Mouse (Mus musculus): ENCODE data around the gene Dazl. TPM values are rescaled to one million over a fixed set of nuclear protein-coding genes. Genes with fewer than 3 reads are reported as not detected.

Dazl gene
- total RNA-seq (2021) = 1 to 10 TPM; 1.2 TPM

GRCm38 (mm10) chr17:50293241-50293731, at the start of gene Dazl:
Gene Dazl, minus strand, starts transcription at chr17:50293636.
- DNase-seq = peak; percentile 21

GRCm38 (mm10) chr17:50341850-50342544, 48.6 kb upstream of the Dazl start:
- intact Hi-C loops (cut with DNase I) = no loop called here
- DNase-seq = no peak

More at GRCm38 (mm10) chr17:50293241-50293731, at the start of gene Dazl:
- intact Hi-C loops (cut with DNase I) = loop anchor here (5.0 kb wide), 2 partner anchors 214 to 504 kb away; partner anchors contain the start of gene Plcl2

- intact Hi-C loops (cut with DNase I) = no loop called here
- no peak for DNase-seq
Observed at GRCm38 (mm10) chr17:50338901-50339300, 45.5 kb upstream of the Dazl start.

GRCm38 (mm10) chr17:50335776-50336175, 42.3 kb upstream of the Dazl start:
- intact Hi-C loops (cut with DNase I) = no loop called here

GRCm38 (mm10) chr17:50334694-50335093, 41.3 kb upstream of the Dazl start:
- no peak for DNase-seq
- intact Hi-C loops (cut with DNase I) = no loop called here

More at GRCm38 (mm10) chr17:50335776-50336175, 42.3 kb upstream of the Dazl start:
- DNase-seq = no peak

DNA sequence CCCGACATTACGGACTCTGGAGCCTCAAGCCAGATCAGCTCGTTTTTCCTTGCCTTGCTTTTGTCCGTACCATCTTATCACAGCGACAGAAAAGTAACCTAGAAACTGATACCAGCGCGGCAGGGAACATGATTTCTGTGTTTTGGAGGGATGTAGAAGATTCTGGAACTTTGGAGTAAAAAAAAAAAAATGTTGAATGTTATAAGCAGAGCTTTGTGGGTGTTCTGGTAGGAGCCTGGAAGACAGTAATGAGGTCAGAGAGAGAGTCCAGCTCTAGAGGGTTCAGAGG, 38.5 kb upstream of the Dazl start:
- intact Hi-C loops (cut with DNase I) = no loop called here
- no peak for DNase-seq

DNA sequence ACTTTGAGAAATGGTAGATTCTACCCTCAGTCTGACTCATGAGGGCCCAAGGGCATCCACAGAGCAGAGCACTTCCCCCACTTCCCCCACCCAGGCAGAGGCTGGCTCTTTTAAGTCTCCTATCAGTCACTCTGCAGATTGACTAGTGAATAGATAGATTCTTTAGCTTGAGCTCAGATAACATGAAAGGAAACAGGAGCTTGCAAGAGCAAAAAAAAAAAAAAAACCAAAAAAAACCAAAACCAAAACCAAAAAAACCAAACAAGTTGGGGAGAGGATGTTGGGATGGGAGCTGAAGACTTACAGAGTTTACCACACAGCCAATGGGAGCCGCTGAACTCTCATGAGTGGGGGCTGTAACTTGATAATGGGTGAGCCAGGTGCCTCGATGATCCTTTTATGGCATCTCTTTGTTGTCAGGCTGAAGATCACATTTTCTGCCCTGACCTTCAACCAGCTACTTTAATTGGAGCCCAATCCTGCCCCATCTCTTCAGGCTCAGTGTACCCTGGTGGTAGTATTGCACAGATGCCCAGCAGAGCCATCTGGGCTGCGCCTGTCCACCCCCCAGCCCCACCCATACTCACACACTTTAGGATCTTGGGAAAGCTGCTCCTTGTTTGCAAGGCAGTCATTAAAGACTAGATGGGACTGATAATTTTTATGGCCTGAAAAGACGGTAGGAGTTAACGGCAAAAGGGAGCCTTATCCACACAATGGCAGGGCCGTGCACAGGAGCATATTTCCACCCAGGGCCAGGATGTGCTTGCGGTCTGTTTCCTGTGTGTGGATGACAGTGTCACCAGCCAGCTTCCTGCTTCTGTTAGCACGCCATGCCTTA, 38.0 kb upstream of the Dazl start:
- intact Hi-C loops (cut with DNase I) = no loop called here
- no peak for DNase-seq

DNA sequence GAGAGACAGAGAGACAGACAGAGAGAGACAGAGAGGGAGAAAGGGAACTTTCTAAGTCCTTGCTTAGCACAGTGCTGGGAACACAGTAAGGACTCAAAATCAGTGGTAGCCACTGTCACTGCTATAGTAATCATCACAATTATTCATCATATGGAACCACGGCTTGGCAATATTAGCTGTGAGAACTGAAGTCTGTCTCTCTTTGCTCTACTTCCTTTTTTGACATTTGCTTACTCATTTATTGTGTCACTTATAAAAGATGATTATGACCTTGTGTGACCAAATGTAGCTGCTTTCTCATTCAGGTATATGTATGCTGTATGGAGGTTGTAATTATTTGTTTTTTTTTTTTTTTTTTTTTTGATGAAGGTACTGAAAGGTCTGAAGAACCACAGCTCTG, 36.8 kb upstream of the Dazl start:
- DNase-seq = no peak
- intact Hi-C loops (cut with DNase I) = no loop called here

- intact Hi-C loops (cut with DNase I) = no loop called here
- DNase-seq = no peak
Observed at GRCm38 (mm10) chr17:50324658-50325057, 31.2 kb upstream of the Dazl start.

DNA sequence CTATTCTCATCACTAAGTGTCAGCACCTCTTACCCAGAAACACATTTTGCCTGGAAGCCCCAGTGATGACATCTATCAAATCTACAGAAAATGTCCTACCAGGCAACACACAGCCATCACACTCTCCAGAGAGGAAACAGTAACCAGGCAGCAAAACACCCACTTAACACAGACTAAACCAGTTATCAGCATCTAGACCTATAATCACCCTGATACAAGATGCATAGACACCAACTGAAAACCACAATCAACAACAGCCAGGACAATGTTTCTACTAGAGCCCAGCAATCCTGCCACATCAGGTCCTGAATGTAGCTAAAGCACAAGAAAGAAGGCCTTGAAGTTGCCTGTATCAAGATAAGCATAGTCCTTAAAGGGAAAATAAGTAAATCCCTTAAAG, 25.4 kb upstream of the Dazl start:
- intact Hi-C loops (cut with DNase I) = no loop called here
- DNase-seq = no peak

DNA sequence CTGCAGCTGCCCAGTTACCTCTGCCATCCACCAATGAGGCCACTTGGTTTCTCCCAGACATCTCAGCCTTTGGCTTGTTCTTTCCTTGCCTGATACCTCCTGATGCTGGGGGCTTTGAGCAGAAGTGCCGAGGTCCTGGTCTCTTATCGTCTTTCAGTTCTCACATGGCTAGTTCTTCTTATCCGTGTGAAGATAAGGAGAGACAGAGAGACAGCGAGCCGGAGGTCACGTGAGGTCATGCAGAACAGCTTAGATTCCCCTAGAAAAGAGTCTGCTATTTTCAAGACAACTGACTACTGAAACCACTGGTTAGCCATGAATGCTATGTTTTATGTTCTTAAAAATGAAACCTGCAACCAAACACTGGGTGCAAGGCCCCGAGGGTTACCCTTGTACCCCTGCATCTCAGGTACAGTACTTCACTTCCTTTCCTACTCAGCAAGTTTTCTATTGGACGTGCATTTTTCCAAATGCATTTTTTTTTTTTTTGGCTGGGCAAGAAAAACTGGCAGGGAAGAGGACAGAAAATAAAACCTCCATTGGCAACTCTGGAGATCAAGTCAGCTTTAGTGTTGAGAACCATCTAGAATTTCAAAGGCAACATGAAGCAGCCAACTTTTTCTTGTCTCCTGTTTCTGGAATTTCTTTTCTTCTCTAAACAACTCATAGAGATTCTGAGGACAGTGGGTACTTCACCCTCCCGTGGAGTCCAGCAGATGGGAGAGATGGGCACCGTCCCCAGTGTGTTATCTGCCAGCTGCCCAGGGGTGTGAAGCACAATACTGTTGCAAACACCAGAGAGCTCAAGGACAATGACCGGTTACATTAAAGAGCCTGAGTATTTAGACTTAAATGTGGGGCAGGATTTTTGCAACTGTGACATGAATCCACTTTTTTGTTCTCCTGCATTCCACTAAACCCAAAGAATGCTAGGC, 23.0 kb upstream of the Dazl start:
- peak; percentile 59 for DNase-seq

DNA sequence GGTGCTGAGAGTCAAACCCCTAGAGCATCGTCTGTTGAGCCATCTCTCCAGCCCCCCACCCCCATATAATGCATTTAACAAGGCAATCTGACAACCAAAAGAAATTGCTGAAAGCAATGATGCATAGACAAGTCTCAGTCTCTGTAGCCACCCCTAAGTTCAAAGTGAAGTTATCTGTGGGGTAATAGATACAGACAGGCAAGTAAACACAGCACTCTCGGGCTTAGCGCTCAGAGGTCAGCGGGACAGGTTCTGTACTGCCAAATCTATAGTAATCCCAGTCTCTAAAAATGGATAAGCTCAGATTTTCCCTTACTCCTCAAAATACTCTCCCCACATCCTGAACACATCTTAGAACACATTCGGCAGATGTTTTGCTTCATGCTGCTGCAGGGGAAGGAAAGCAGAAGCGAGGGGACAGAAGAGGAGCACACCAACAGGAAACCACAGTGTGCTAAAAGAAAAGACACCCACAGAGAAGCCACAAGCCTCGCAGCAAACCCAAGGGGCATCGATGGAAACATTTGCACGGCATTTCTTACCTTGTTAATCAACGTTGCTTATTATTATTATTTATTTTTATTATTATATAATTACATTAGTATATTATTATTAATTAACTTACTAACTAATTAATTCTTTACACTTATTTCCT, 16.8 kb upstream of the Dazl start:
- intact Hi-C loops (cut with DNase I) = no loop called here
- DNase-seq = no peak

More for the DNA sequence above, 23.0 kb upstream of the Dazl start:
- intact Hi-C loops (cut with DNase I) = no loop called here

GRCm38 (mm10) chr17:50309512-50310072, 16.2 kb upstream of the Dazl start:
- no peak for DNase-seq
- intact Hi-C loops (cut with DNase I) = no loop called here

DNA sequence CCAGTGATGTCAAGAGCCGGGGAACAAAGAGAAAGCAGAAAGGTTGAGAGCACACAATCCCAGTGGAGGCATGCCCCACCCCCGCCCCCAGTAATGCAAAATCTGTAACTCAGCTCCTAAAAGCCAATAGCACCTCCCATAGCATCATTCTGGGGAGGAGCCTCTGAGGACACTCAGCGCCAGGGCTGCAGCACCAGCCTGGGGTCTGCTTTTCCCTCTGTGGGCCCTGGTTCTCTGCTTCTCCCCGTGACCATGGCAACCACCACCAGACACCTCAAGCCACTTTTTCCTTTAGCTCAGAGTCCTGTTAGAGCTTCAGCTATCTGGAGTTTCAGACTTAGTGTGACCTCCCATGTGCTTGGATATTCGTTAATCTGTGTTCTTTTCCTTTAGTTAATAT, 15.4 kb upstream of the Dazl start:
- intact Hi-C loops (cut with DNase I) = no loop called here
- DNase-seq = no peak

DNA sequence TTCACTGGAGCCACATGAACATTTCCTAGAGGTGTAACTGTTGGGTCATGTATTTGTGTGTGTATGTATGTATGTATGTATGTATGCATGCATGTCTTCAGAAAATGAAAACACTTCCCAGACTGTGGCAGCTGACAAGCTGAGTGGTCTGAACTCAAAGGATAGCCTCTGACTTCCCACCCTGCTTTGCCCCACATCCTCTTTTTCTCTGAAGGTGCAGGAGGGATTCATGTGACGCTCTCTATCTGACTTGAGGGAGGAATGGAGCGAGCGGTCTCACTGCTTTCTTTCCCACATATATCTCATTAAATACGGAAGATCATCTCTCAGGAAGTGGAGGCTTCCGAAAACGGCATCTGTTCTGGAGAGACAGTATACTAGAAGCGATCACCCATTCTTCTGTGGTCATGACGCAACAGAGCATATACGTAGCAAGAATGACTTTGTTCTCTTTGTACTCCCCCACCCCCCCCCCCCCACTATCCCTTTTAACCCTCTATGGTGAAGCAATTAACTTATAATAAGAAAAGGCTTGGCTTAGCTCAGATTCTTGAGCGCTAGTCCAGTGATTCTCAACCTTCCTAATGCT, 14.7 kb upstream of the Dazl start:
- intact Hi-C loops (cut with DNase I) = no loop called here
- DNase-seq = no peak

DNA sequence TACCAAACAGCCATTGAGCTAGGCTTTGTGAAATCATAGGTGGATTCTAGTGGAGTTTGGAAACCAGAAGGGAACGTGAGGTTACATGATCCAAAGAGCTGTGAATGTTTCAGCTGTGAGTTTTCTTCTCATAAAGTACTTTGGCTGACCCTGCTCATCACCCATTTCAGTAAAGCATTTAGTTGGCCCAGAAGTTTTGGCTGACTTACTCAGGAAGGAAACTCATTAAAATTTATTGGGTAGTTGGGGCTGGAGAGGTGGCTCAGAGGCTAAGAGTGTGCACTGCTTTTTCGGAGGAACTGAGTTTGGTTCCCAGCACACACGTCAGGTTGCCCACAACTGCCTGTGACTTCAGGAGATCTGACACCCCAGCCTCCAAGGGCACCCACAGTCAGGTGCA, 9.4 kb upstream of the Dazl start:
- DNase-seq = no peak
- intact Hi-C loops (cut with DNase I) = no loop called here

DNA sequence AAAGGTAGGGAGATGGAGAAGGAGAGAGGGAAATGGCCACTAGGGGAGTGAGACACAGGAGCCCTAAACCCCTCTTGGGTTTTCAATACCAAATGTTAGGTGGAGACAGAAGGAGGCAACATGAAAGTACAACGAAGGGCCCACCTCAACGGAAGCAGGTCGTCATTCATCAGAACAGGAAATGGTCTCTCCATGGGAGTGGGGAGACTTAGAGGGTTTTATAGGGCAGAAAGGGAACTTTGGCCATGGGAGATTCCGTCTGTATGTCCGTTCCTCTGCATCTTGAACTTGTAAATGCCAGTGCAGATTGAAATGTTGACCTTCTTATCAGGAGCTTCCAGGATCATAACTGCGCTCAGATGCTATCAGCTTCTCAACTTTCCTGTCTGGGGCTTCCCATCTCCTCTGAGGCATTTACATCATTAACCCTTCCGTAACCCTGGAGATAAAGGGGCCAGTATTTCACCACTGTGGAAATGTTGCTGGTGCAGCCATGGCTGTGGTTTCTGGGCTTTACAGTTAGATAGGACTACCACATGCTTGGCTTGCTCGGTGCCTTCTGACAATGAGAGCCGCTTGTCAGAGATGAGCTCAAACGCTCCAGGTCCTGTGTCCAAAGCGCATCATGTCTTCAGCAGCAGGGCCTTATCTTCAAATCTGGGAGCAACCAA, 6.9 kb upstream of the Dazl start:
- DNase-seq = no peak
- intact Hi-C loops (cut with DNase I) = no loop called here

GRCm38 (mm10) chr17:50298821-50299220, 5.4 kb upstream of the Dazl start:
- no peak for DNase-seq
- intact Hi-C loops (cut with DNase I) = no loop called here

- peak; percentile 6 for DNase-seq
- intact Hi-C loops (cut with DNase I) = loop anchor here (5.0 kb wide), 2 partner anchors 213 to 503 kb away; partner anchors contain the start of gene Plcl2
Observed at GRCm38 (mm10) chr17:50294726-50295125, 1.3 kb upstream of the Dazl start.

Measured in left cerebral cortex, postnatal 4 days (tissue).